Mouse (Mus musculus): ENCODE measurements at regions not wholly inside any gene's neighbourhood (a gene's known extent, or its start where the extent isn't known, plus 50 kb on each side); places are given as distances from the start of the nearest gene placed in this dataset.
A peak's percentile ranks its signal among the peaks of the same experiment; 100 is the strongest.

- H3K9ac ChIP-seq (ENCODE audit: low read length), result no peak overlapping the region
- H3K4me2 ChIP-seq (replicated peaks; ENCODE audit: low read depth), result no peak overlapping the region
- no peak for DNase-seq (ENCODE audit: low spot score)
- WGBS, result 64% methylated on average over 13 of the region's 13 CpGs
- no peaks in the 10 kb centered on the region for H3K9me3 ChIP-seq (ENCODE audit: control insufficient read depth, low read length)
- H3K4me1 ChIP-seq (replicated peaks; ENCODE audit: control insufficient read depth, insufficient read depth), result no peaks in the 10 kb centered on the region
- no peak for ATAC-seq (ENCODE audit: low FRiP score, low TSS enrichment)
- H3K36me3 ChIP-seq (ENCODE audit: control insufficient read depth, insufficient read depth, low read length), result no peaks in the 10 kb centered on the region
- TF ChIP-seq CTCF (IDR thresholded peaks at IDR 0.05; ENCODE audit: low read depth) (no peak), EP300 (optimal IDR thresholded peaks at IDR 0.05) (no peak)
- H3K27me3 ChIP-seq (ENCODE audit: control insufficient read depth, insufficient read depth, low read length), result no peaks in the 10 kb centered on the region
- H3K27ac ChIP-seq (replicated peaks), result no peak overlapping the region
- no peak overlapping the region for H3K4me3 ChIP-seq (ENCODE audit: low read depth, low read length)
Observed at GRCm38 (mm10) chr11:52567945-52568687, 171.9 kb downstream of the 9530068E07Rik start.

GRCm38 (mm10) chr11:52568794-52569193, 172.6 kb downstream of the 9530068E07Rik start:
- H3K4me2 ChIP-seq (replicated peaks; ENCODE audit: low read depth), result no peak overlapping the region
- DNase-seq (ENCODE audit: low spot score), result no peak
- ATAC-seq (ENCODE audit: low FRiP score, low TSS enrichment), result no peak
- no peak overlapping the region for H3K9ac ChIP-seq (ENCODE audit: low read length)
- H3K27ac ChIP-seq (replicated peaks), result no peak overlapping the region
- H3K27me3 ChIP-seq (ENCODE audit: control insufficient read depth, insufficient read depth, low read length), result no peaks in the 10 kb centered on the region
- no peaks in the 10 kb centered on the region for H3K36me3 ChIP-seq (ENCODE audit: control insufficient read depth, insufficient read depth, low read length)
- H3K4me1 ChIP-seq (replicated peaks; ENCODE audit: control insufficient read depth, insufficient read depth), result no peaks in the 10 kb centered on the region
- H3K9me3 ChIP-seq (ENCODE audit: control insufficient read depth, low read length), result no peaks in the 10 kb centered on the region
- WGBS, result 68% methylated on average over 1 of the region's 1 CpGs
- TF ChIP-seq EP300 (optimal IDR thresholded peaks at IDR 0.05) (no peak), CTCF (IDR thresholded peaks at IDR 0.05; ENCODE audit: low read depth) (no peak)
- H3K4me3 ChIP-seq (ENCODE audit: low read depth, low read length), result no peak overlapping the region

- no peak overlapping the region for H3K9ac ChIP-seq (ENCODE audit: low read length)
- H3K4me2 ChIP-seq (replicated peaks; ENCODE audit: low read depth), result no peak overlapping the region
- no peaks in the 10 kb centered on the region for H3K36me3 ChIP-seq (ENCODE audit: control insufficient read depth, insufficient read depth, low read length)
- no peaks in the 10 kb centered on the region for H3K27me3 ChIP-seq (ENCODE audit: control insufficient read depth, insufficient read depth, low read length)
- H3K4me1 ChIP-seq (replicated peaks; ENCODE audit: control insufficient read depth, insufficient read depth), result no peaks in the 10 kb centered on the region
- 88% methylated on average over 10 of the region's 10 CpGs for WGBS
- TF ChIP-seq EP300 (optimal IDR thresholded peaks at IDR 0.05) (no peak), CTCF (IDR thresholded peaks at IDR 0.05; ENCODE audit: low read depth) (no peak)
- H3K9me3 ChIP-seq (ENCODE audit: control insufficient read depth, low read length), result no peaks in the 10 kb centered on the region
- ATAC-seq (ENCODE audit: low FRiP score, low TSS enrichment) (no peak), DNase-seq (ENCODE audit: low spot score) (no peak)
- H3K27ac ChIP-seq (replicated peaks), result no peak overlapping the region
- no peak overlapping the region for H3K4me3 ChIP-seq (ENCODE audit: low read depth, low read length)
Observed at GRCm38 (mm10) chr11:52569759-52570158, 173.5 kb downstream of the 9530068E07Rik start.

GRCm38 (mm10) chr11:52578471-52578870, 182.2 kb downstream of the 9530068E07Rik start:
- DNase-seq (ENCODE audit: low spot score) (no peak), ATAC-seq (ENCODE audit: low FRiP score, low TSS enrichment) (no peak)
- Histone ChIP-seq H3K27ac (replicated peaks) (no peak overlapping the region), H3K27me3 (ENCODE audit: control insufficient read depth, insufficient read depth, low read length) (no peaks in the 10 kb centered on the region), H3K9me3 (ENCODE audit: control insufficient read depth, low read length) (no peaks in the 10 kb centered on the region), H3K9ac (ENCODE audit: low read length) (no peak overlapping the region), H3K4me1 (replicated peaks; ENCODE audit: control insufficient read depth, insufficient read depth) (no peaks in the 10 kb centered on the region), H3K4me3 (ENCODE audit: low read depth, low read length) (no peak overlapping the region), H3K4me2 (replicated peaks; ENCODE audit: low read depth) (no peak overlapping the region), H3K36me3 (ENCODE audit: control insufficient read depth, insufficient read depth, low read length) (no peaks in the 10 kb centered on the region)
- TF ChIP-seq CTCF (IDR thresholded peaks at IDR 0.05; ENCODE audit: low read depth) (peak; percentile 52), EP300 (optimal IDR thresholded peaks at IDR 0.05) (no peak)
- WGBS, result 50% methylated on average over 9 of the region's 9 CpGs

- ATAC-seq (ENCODE audit: low FRiP score, low TSS enrichment) (no peak), DNase-seq (ENCODE audit: low spot score) (no peak)
- H3K27me3 ChIP-seq (ENCODE audit: control insufficient read depth, insufficient read depth, low read length), result no peaks in the 10 kb centered on the region
- TF ChIP-seq EP300 (optimal IDR thresholded peaks at IDR 0.05), result no peak
- no peak for TF ChIP-seq CTCF (IDR thresholded peaks at IDR 0.05; ENCODE audit: low read depth)
- no peak overlapping the region for H3K4me2 ChIP-seq (replicated peaks; ENCODE audit: low read depth)
- no peaks in the 10 kb centered on the region for H3K4me1 ChIP-seq (replicated peaks; ENCODE audit: control insufficient read depth, insufficient read depth)
- no peaks in the 10 kb centered on the region for H3K9me3 ChIP-seq (ENCODE audit: control insufficient read depth, low read length)
- H3K9ac ChIP-seq (ENCODE audit: low read length), result no peak overlapping the region
- no peak overlapping the region for H3K27ac ChIP-seq (replicated peaks)
- 68% methylated on average over 13 of the region's 13 CpGs for WGBS
- H3K36me3 ChIP-seq (ENCODE audit: control insufficient read depth, insufficient read depth, low read length), result no peaks in the 10 kb centered on the region
- H3K4me3 ChIP-seq (ENCODE audit: low read depth, low read length), result no peak overlapping the region
Observed at GRCm38 (mm10) chr11:52579764-52580377, 183.6 kb downstream of the 9530068E07Rik start.

GRCm38 (mm10) chr11:52591596-52592180, 172.7 kb upstream of the Fstl4 start:
- Histone ChIP-seq H3K36me3 (ENCODE audit: control insufficient read depth, insufficient read depth, low read length) (no peaks in the 10 kb centered on the region), H3K9ac (ENCODE audit: low read length) (no peak overlapping the region), H3K9me3 (ENCODE audit: control insufficient read depth, low read length) (no peaks in the 10 kb centered on the region), H3K4me3 (ENCODE audit: low read depth, low read length) (no peak overlapping the region), H3K27ac (replicated peaks) (no peak overlapping the region), H3K4me2 (replicated peaks; ENCODE audit: low read depth) (no peak overlapping the region), H3K27me3 (ENCODE audit: control insufficient read depth, insufficient read depth, low read length) (no peaks in the 10 kb centered on the region), H3K4me1 (replicated peaks; ENCODE audit: control insufficient read depth, insufficient read depth) (no peaks in the 10 kb centered on the region)
- ATAC-seq (ENCODE audit: low FRiP score, low TSS enrichment) (no peak), DNase-seq (ENCODE audit: low spot score) (no peak)
- WGBS, result 47% methylated on average over 9 of the region's 9 CpGs
- TF ChIP-seq EP300 (optimal IDR thresholded peaks at IDR 0.05) (no peak), CTCF (IDR thresholded peaks at IDR 0.05; ENCODE audit: low read depth) (no peak)

Measured in stomach, postnatal 0 days (tissue).